Mouse (Mus musculus) ES-E14 (cell line): ENCODE data around the gene Hist2h2aa1.

Experiments used
- HCFC1 ChIP-seq: IDR thresholded peaks from 2 replicates; pipeline ENCODE4 v1.6.1; 2012; ENCODE audit warnings: low read length, inconsistent platforms, borderline replicate concordance; ENCODE audit not compliant: insufficient read depth
- MAFK ChIP-seq: IDR thresholded peaks from 2 replicates; pipeline ENCODE4 v1.6.1; 2014; ENCODE audit warnings: mild to moderate bottlenecking, low read depth, low read length, inconsistent platforms; ENCODE audit not compliant: insufficient read depth
- ZC3H11A ChIP-seq: IDR thresholded peaks from 2 replicates; pipeline ENCODE4 v1.6.1; 2012; ENCODE audit warnings: low read depth, mild to moderate bottlenecking, inconsistent platforms, low read length, borderline replicate concordance
- ZNF384 ChIP-seq: IDR thresholded peaks from 2 replicates; pipeline ENCODE4 v1.6.1; 2012; ENCODE audit warnings: low read depth, low read length, inconsistent platforms

GRCm38 (mm10) chr3:96235836-96236235 is 9.5 kb upstream of the Hist2h2aa1 start:
- TF ChIP-seq HCFC1 (no peak), ZC3H11A (no peak), ZNF384 (no peak), MAFK (no peak)
